Mouse (Mus musculus): ENCODE measurements at regions not wholly inside any gene's neighbourhood (a gene's known extent, or its start where the extent isn't known, plus 50 kb on each side); places are given as distances from the start of the nearest gene placed in this dataset.

DNA sequence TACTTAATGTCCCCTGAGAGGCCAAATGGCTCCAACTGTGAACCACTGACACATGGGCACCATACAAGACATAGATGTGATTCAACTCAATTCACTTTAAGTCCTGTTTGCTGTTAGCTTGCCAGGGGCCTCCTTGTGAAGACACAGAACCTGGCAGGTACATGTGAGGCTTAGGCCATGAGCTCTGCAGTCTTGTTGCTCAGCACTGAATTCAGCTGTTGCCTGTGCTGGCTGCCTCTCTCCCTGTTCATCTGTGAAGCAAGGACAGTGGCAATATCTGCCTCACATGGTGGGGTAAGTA is 209.3 kb downstream of the Qk start:
- TF ChIP-seq CTCF (IDR thresholded peaks at IDR 0.05; ENCODE audit: insufficient read depth, low read length) = no peak
- no peak for TF ChIP-seq POLR2A (IDR thresholded peaks at IDR 0.05; ENCODE audit: borderline replicate concordance, extremely low read depth, low read depth, low read length)

Measured in lung, adult 2 months (tissue).